Mouse (Mus musculus) T-helper 2 cell (primary cell): ENCODE results near the gene Inpp4b.
"Not testable (repeated sequence)": the region's sequence is repeated elsewhere in the genome, so short reads cannot be mapped to it uniquely, and the experiment has no call there.

Experiments
- in situ Hi-C: fragments of 300-600 bp; cut with MboI, MseI; formaldehyde crosslinking; loops from one replicate; pipeline ENCODE4 v1.15.1; 2025; ENCODE audit warnings: high pct_unique_total_duplicates

Gene Inpp4b

GRCm38 (mm10) chr8:81870466-81870865 lies 528.1 kb downstream of the Inpp4b start:
- in situ Hi-C loops: loop anchor here (10.0 kb wide), 1 partner anchor 64 kb away; no protein-coding TSS in a partner anchor

- in situ Hi-C loops: loop anchor here (25.0 kb wide), 1 partner anchor 868 kb away; the partner anchor contains the start of gene Usp38
Observed at GRCm38 (mm10) chr8:81880071-81880470, 537.7 kb downstream of the Inpp4b start.

DNA sequence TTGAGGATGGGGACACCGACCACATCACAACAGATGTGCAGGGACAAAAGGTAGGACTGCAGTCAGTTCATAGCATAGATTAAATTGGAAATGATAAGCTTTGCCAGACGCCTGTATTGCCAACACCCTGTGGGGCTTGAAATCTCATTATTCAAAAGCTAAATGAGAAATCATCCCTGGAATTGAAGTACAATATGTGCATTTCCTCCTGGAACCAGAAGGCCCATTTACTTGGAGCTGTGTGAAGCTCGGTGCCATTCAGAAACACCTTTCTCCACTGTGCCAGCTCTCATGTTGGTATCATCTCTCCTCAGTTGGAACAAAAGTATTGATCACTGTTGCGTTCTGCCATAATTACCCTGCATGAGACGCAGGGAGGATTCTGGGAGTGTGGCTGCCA lies 541.8 kb downstream of the Inpp4b start:
- in situ Hi-C loops: loop anchor here (25.0 kb wide), 1 partner anchor 872 kb away; the partner anchor contains the start of gene Usp38

DNA sequence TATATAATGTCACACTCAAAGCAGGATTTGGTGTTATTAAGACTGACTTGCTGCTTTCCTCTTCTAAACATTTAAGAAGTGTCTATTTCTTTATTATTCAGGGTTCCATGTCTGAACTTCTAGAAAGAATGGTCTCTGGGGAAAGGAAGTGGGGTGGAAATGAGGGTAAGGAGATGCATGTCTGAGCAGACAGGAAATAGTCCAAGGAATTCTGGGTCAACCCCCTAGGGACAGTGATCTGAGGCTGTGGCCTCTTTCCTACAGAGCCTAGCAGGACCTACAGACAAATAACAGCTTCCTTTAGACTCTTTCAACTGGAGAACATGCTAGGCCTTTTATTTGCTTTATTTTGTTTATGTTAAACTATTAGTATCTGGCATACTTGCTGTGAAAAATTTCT lies 546.5 kb downstream of the Inpp4b start:
- in situ Hi-C loops: loop anchor here (25.0 kb wide), 1 partner anchor 877 kb away; the partner anchor contains the start of gene Usp38

- in situ Hi-C loops: loop anchor here (25.0 kb wide), 1 partner anchor 881 kb away; the partner anchor contains the start of gene Usp38
Observed at GRCm38 (mm10) chr8:81893292-81893691, 550.9 kb downstream of the Inpp4b start.

DNA sequence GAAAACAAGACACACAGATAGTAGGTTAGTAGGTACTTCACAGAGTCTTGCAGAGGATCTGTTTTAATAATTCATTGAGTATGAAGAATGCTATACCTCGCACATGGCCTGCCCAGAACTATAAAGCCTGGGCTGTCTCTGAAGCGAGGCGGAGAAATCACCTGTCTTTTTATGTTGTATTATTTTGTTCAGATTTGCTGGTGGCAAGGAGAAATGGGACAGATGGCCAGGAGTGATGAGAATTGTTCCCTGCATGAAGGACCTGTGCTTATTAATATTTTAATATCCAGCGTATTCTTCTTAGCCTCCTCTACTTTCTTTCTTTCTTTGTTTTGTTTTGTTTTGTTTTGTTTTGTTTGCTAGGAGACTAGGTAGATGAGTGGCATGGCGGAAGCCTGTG lies 604.5 kb downstream of the Inpp4b start:
- in situ Hi-C loops: loop anchor here (10.0 kb wide), 1 partner anchor 262 kb away; no protein-coding TSS in a partner anchor

DNA sequence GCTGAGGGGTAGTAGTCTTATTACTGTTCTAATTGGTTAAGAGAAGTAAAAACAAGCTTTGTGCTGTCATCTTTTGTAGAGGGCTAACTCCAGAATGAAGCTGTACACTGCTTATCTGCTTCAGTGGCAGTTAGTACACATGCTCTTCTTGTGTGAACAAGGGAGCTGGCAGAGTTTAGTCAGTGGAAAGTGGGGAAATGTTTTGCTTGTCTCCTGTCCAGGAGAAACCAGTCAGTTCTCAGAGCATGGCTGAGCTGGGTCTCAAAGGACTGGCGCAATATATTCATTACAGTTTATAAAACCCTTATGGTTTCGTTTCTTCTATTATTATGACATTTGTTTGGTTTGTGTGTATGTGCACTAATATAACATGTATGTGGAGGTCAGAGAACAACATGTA lies 610.7 kb downstream of the Inpp4b start:
- in situ Hi-C loops: no loop called here

- in situ Hi-C loops: no loop called here
Observed at GRCm38 (mm10) chr8:81985128-81985665, 642.8 kb downstream of the Inpp4b start.

DNA sequence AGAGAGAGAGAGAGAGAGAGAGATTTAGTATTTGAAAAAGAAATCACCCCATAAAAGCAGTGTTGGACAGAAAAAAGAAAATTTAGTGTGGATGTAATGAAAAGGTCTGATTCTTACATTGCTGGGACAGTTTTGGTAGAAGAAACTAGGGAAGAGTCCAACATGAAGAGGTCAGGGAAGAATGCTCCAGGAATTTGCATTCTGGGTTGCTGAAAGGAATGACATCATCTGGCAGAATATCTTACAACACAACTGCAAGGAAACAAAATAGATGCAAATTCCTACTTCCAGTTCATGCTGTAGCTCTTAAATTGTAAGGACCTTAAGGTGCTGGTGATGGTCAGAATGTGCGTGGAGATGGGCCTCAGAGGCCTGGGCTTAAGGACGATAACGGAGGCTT lies 650.6 kb downstream of the Inpp4b start:
- in situ Hi-C loops: no loop called here

DNA sequence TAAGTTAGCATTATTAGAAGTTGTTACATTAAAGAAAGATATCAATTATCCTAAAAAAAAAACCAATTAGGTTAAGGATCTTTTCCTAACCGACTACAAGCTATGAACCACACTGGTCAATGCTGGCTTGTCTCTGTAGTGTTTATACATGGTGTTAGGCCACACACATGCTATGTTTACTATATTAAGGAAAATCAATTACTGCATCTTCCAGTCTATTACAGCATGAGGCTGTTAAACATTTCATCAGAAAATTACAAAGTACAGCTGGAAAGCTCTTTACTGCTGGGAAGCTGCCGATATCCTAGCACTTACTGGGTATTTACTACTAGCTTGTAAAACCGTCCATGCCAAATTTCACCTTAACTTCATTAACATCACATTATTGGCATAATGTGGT lies 653.9 kb downstream of the Inpp4b start:
- in situ Hi-C loops: no loop called here

DNA sequence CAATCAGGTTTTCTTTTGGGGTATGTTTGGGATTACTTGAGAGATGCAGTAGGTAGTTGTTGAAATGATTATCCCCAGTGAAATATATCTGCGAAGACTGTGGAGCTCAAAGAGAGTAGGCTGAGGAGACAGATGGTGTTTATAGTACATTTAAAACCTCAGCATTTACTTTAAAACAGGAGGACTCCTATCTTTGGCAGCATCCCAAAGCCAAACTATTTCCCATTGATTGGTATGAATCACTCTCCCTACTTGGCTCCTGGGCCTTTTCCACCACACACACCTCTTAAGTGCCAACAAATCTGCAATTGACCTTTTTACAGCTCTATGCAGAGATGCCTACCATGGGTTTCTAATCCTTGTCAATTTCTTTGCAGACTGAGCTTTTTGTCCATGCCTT lies 654.5 kb downstream of the Inpp4b start:
- in situ Hi-C loops: no loop called here

DNA sequence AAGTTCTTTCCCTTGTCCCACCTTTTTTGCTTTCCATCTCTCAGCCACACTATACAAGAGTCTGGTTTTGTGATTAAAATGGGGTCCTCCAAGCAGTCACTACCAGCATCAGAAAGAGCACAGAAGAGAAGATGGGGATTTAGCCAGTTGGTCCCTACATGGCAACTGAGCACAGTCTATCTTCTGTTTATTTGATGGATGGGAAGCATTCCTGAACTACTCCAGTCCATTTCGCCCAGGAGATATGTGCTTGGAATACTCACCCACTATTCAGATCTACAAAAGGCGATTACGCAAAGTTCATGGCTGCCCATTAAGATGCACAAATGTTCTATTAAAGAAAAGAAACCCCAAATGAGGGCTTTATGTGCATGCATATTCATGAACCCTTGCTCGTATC lies 661.8 kb downstream of the Inpp4b start:
- in situ Hi-C loops: no loop called here

- in situ Hi-C loops: no loop called here
Observed at GRCm38 (mm10) chr8:82005466-82005865, 663.1 kb downstream of the Inpp4b start.

DNA sequence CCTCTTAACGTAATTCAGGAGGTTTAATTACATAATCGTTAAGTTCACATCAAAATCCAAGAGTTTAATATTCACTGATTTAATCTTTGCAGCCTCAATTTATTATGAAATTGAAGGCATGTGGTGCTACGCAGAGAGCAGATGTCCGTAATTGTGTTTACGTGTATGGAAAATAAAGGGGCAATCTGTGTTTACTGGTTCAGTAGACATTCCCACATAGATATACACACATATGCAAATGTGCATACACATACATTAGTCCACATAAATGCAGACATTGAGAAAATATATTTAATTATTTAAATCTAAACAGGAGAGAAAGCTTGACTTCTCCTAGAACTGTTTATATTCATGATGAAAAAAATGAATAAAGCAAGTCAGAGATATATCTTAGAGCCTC lies 675.4 kb downstream of the Inpp4b start:
- in situ Hi-C loops: no loop called here

DNA sequence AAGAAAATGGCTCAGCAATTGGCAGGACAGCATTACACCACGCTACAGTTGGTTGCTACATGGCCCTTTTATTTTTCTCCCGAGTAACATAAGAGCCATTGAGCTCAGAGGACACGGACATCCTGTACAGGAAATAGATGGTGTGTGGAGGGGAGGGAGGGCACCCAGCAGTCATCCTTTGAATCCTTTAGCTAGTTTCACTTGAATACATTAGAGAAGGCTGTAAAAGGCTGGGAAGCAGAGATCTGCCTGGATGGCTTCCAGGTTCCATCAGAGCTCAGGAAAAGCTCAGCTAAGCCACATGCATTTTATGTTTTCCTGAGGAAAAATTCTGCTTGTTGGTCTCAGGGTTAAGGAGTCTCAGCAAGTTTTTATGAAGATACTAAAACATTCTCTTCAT lies 685.0 kb downstream of the Inpp4b start:
- in situ Hi-C loops: no loop called here

DNA sequence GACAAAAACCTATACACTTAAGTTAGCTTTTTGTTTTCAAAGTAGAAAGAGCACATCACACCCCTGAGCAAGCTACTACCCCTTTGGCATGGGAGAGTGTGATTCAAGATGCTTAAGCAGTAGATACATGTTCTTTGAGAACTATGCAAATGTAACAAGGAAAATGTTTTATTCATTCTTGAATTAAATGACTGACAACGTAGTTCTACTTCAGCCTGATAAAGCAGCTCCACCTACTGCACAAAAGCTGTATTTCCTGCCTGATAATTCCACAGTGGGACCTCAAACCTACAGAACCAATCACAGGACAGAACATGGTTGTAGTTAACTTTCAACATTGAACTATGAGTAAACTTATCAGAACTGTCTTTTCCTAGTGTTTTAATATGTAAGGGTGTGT lies 686.5 kb downstream of the Inpp4b start:
- in situ Hi-C loops: no loop called here

GRCm38 (mm10) chr8:82032035-82032434 lies 689.7 kb downstream of the Inpp4b start:
- in situ Hi-C loops: not testable (repeated sequence)

DNA sequence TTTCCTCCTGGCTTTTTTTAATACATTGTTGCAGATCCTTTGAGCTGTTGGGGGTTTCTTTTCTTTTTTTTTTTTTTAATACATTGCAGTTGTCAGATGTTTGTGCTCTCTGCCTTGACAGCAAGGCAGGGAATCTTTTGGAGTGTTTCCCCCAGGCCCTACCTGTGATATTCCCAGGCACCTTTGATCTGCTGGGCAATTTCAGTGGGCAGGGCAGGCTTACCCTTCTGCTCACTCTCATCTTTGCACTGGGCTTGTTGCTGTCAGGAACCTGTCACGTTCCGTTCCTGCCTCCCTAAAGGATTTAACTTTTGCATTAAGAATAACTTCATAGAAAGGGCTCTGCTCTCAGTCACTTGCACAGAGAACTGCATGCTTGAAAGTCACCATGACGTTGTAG lies 711.7 kb downstream of the Inpp4b start:
- in situ Hi-C loops: no loop called here

- in situ Hi-C loops: no loop called here
Observed at GRCm38 (mm10) chr8:82067619-82068018, 725.3 kb downstream of the Inpp4b start.

DNA sequence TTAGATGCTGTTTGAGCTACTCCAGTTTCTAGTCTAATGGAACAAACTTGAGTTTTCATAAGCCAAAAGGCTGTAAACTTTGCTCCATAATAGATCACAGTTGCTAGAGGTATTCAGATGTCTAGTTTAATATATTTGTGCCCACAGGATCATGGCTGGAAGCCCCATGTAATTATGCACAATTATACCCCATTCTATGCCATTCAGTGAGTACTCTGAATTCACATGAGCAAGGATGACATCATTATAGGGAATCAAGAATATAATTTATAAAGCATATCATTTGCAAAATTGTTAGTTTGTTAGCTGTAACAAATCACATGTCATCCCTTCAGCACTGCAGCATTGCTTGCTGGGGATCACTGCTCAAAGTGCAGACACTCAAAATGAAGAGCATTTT lies 736.9 kb downstream of the Inpp4b start:
- in situ Hi-C loops: no loop called here

GRCm38 (mm10) chr8:82086631-82087030 lies 744.3 kb downstream of the Inpp4b start:
- in situ Hi-C loops: not testable (repeated sequence)

- in situ Hi-C loops: no loop called here
Observed at GRCm38 (mm10) chr8:82090901-82091300, 748.5 kb downstream of the Inpp4b start.

GRCm38 (mm10) chr8:82093274-82093673 lies 750.9 kb downstream of the Inpp4b start:
- in situ Hi-C loops: no loop called here

- in situ Hi-C loops: no loop called here
Observed at GRCm38 (mm10) chr8:82104560-82104959, 762.2 kb downstream of the Inpp4b start.
